Mouse (Mus musculus) stomach, embryonic 14.5 days (tissue): Measurements from ENCODE around the gene Gm45062. TPM values are rescaled to one million over a fixed set of nuclear protein-coding genes. Genes with fewer than 3 reads are reported as not detected.
A peak's percentile ranks its signal among the peaks of the same experiment; 100 is the strongest.

Experiments
- ATAC-seq: fragments of 200-750 bp; cut with Nextera tagmentation; 2 replicates; pipeline ENCODE4 v1.8.0; 2017; ENCODE audit warnings: low read depth, moderate TSS enrichment; ENCODE audit not compliant: insufficient number of reproducible peaks, insufficient read depth, low FRiP score
- H3K27ac ChIP-seq: fragments of 300-500 bp; sonication (generic); 2 replicates; pipeline ENCODE4 v1.5.1; 2014; ENCODE audit warnings: mild to moderate bottlenecking, low read length, moderate library complexity, mixed read lengths
- H3K27me3 ChIP-seq: fragments of 300-500 bp; sonication (generic); 2 replicates; pipeline ENCODE4 v1.6.1; 2014; ENCODE audit warnings: low read length, control low read depth, mixed read lengths; ENCODE audit not compliant: control insufficient read depth, insufficient read depth
- H3K36me3 ChIP-seq: fragments of 300-500 bp; sonication (generic); 2 replicates; pipeline ENCODE4 v1.6.1; 2014; ENCODE audit warnings: mild to moderate bottlenecking, control low read depth, low read length, moderate library complexity, mixed read lengths; ENCODE audit not compliant: control insufficient read depth, insufficient read depth
- H3K4me1 ChIP-seq: fragments of 300-500 bp; sonication (generic); 2 replicates; pipeline ENCODE4 v1.6.1; 2014; ENCODE audit warnings: low read length, control low read depth, mixed read lengths; ENCODE audit not compliant: control insufficient read depth, insufficient read depth
- H3K4me2 ChIP-seq: fragments of 300-500 bp; sonication (generic); replicated peaks from 2 replicates; pipeline ENCODE4 v1.6.1; 2014; ENCODE audit warnings: low read depth, low read length, control low read depth
- H3K4me3 ChIP-seq: fragments of 300-500 bp; sonication (generic); 2 replicates; pipeline ENCODE4 v1.5.1; 2014; ENCODE audit warnings: low read depth, low read length, control low read depth
- H3K9ac ChIP-seq: fragments of 300-500 bp; sonication (generic); replicated peaks from 2 replicates; pipeline ENCODE4 v1.6.1; 2014; ENCODE audit warnings: low read depth, mild to moderate bottlenecking, control low read depth, low read length, moderate library complexity, mixed read lengths
- H3K9me3 ChIP-seq: fragments of 300-500 bp; sonication (generic); 2 replicates; pipeline ENCODE4 v1.6.1; 2016; ENCODE audit warnings: low read depth, low read length, control low read depth; ENCODE audit not compliant: control insufficient read depth
- WGBS: fragments of 180-500 bp; shearing (Covaris S2); extraction: QIAGEN DNeasy Blood & Tissue Kit; methylation state at CpG from one replicate; pipeline ENCODE4 v1.1.7; 2014; 5-methylcytosine and 5-hydroxymethylcytosine counted together
- polyA plus RNA-seq: library from polyadenylated mRNA; unstranded; fragments of >200 nt; fragmentation: Nextera tagmentation; extraction: Ambion mirVana; gene quantifications from 2 replicates; pipeline ENCODE4 v1.2.1, GENCODE M21; 2014

The Gm45062 gene
- 10.4 and 11.6 TPM in 2 replicates for polyA plus RNA-seq

DNA sequence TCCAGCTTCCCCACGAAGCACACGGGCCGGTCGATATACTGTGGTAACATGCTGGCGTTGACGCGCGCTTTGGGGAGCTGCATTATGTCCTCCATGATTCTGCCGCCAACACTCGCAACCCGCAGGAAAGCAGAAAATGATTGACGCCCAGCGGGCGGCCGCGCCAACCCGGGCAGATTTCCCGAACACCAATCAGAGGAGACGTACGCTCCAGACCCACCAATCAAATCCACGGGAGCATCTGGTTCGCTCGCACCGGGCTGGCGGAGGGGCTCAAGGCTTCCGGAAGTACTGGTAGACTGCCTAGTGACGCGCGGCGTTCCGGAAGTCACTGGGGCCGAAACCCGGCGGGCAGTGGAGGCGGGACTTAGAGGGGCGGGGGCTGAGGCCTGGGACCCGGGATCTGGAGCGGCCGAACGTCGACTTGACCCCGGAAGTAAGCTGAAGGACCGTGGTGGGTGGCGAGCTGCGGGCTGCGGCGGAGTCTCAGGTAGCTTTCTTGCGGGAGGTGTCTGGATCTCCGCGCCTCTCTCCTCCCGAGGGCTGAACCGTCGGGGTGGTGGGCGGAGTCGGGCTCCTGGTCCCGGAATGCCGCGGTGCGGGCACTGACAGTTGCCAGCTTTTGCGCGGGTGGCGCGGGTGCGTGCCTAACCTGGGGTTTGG, at the start of gene Gm45062, which contains the start of the genes Rpa3 and Umad1:
Gene Gm45062, plus strand, starts transcription at position 447 of the 663 bp plus-strand sequence.
Gene Rpa3, minus strand, starts transcription at position 170 of the 663 bp plus-strand sequence.
Gene Umad1, plus strand, starts transcription at position 285 of the 663 bp plus-strand sequence.
- Histone ChIP-seq H3K9ac (peak within 1 kb of the TSS; percentile 73), H3K4me2 (peak within 1 kb of the TSS; percentile 68), H3K4me1 (no peaks in the 10 kb centered on the region), H3K4me3 (peak within 1 kb of the TSS; percentile 82), H3K36me3 (no peaks in the 10 kb centered on the region), H3K9me3 (no peaks in the 10 kb centered on the region), H3K27ac (peak within 1 kb of the TSS; percentile 52; the same call in 1 of the 2 replicates), H3K27me3 (no peaks in the 10 kb centered on the region)
- WGBS: under 1% methylated on average over 64 of the region's 64 CpGs
- ATAC-seq: peak; percentile 100

DNA sequence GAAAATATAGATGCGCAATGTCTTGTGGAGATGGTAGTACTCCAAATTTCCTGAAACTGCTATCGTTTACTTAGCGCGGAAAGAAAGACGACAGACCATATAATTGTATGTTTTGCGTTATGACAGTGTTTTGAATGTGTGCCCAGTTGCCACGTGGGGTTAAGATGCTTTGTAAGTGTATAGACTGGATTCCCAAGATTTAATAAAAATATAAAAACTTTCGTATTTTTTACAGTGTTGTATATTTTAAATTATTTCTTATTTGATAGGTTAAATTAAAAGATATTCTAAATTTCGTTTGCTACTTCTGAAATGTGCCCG, 49.4 kb upstream of the Gm45062 start:
- peak overlapping the region; percentile 92; the same call in 1 of the 2 replicates for H3K27ac ChIP-seq
- H3K9me3 ChIP-seq: no peaks in the 10 kb centered on the region
- 10% methylated on average over 10 of the region's 10 CpGs for WGBS
- H3K4me1 ChIP-seq: 0 out of 2 replicates have a peak, but pooled peaks cover 2% of the 10 kb centered on the region
- no peaks in the 10 kb centered on the region for H3K27me3 ChIP-seq
- peak overlapping the region; percentile 83 for H3K9ac ChIP-seq
- peak overlapping the region; percentile 45 for H3K4me2 ChIP-seq
- peak overlapping the region; percentile 64 for H3K4me3 ChIP-seq
- H3K36me3 ChIP-seq: peaks cover 5% of the 10 kb centered on the region
- ATAC-seq: no peak

DNA sequence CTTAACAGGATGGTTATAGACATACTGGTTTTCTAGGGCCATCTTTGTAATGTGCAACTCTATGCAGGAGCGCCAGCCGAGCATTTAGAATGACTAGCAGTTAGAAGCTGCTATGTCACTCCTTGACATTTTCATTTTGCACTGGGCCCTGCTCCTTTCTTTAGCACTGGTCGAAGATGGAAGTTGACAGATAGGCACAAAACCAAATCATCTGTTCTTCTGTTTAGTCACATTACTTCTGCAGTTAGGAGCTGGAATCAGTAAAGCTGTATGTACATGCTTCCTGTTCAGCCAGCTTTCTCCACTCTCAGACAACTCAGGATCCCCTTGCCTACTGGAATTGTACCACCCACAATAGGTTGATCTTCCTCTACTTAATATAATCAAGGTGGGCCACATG, 48.6 kb upstream of the Gm45062 start:
- WGBS: 91% methylated on average over 3 of the region's 3 CpGs
- ATAC-seq: no peak

DNA sequence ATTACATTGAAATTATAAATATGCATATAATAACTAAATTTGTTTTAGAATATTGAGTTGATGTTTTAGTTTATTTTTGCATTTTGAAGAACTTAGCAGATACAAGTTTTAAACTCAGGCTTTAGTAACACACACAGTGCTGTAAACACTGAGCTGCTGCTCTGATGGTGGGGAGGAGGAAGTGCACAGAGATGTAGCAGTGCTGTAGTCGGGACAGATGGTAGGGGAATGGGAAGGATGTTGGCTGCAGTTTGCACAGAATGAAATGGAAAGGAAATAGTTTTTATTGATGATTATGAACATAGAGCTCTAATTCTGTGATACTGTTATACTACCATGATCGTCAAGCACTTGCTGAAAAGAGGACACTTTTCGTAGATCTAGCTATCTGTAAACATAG, 32.2 kb upstream of the Gm45062 start:
- Histone ChIP-seq H3K27ac (no peak overlapping the region), H3K36me3 (peaks cover 31% of the 10 kb centered on the region), H3K4me2 (no peak overlapping the region), H3K4me1 (no peaks in the 10 kb centered on the region), H3K27me3 (no peaks in the 10 kb centered on the region), H3K9me3 (no peaks in the 10 kb centered on the region), H3K4me3 (no peak overlapping the region), H3K9ac (no peak overlapping the region)
- 81% methylated on average over 3 of the region's 3 CpGs for WGBS
- no peak for ATAC-seq

More for the DNA sequence above, 48.6 kb upstream of the Gm45062 start:
- Histone ChIP-seq H3K4me3 (no peak overlapping the region), H3K9me3 (no peaks in the 10 kb centered on the region), H3K4me1 (0 out of 2 replicates have a peak, but pooled peaks cover 2% of the 10 kb centered on the region), H3K27me3 (no peaks in the 10 kb centered on the region), H3K4me2 (peak overlapping the region; percentile 45; the same call in 1 of the 2 replicates), H3K9ac (no peak overlapping the region), H3K27ac (no peak overlapping the region), H3K36me3 (peaks cover 14% of the 10 kb centered on the region)

DNA sequence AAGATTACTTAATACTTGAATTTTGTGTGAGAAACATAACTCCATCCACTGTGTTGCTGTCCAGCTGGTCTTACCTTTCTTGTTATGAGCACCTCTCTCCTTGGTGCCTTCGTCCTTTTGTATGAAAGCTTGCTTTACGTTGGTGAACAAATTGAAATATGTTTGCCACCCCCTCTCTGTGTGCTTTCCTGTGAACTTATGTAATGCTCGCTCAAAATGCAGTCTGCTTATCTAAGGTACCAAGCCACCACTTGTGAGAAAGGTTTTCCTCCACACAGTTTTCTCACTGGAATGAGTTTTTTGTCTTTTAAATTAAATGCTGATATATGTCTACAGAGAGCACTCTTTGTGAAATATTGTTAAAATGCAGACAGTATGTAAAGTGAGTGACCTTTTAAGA, 30.7 kb upstream of the Gm45062 start:
- ATAC-seq: no peak
- H3K36me3 ChIP-seq: peaks cover 36% of the 10 kb centered on the region
- no peak overlapping the region for H3K9ac ChIP-seq
- H3K4me3 ChIP-seq: no peak overlapping the region
- H3K9me3 ChIP-seq: no peaks in the 10 kb centered on the region
- H3K27ac ChIP-seq: no peak overlapping the region
- H3K4me2 ChIP-seq: no peak overlapping the region
- WGBS: 83% methylated on average over 3 of the region's 3 CpGs
- no peaks in the 10 kb centered on the region for H3K4me1 ChIP-seq
- H3K27me3 ChIP-seq: no peaks in the 10 kb centered on the region

DNA sequence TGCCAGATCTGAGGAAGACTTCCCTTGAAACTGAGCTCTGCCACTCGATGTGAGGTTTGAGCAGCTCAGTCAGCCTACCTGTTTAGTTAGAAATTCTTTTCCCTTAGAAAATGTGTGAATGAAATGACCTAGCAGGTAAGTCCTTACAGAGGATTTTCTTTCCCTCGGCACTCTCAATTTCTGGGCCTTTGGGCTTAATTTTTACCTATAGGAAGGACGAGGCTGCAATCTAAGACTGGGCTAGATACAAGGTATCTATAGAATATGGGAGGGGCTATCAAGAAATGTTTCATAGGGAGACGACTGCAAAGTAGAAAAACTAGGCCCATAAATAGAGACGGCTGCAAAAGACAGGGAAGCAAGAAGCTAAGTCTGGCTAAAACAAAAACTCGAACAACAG, 934 bp upstream of the Gm45062 start:
- WGBS: 8% methylated on average over 6 of the region's 6 CpGs
- no peaks in the 10 kb centered on the region for H3K27me3 ChIP-seq
- H3K4me2 ChIP-seq: peak overlapping the region; percentile 67
- peak overlapping the region; percentile 82 for H3K4me3 ChIP-seq
- no peaks in the 10 kb centered on the region for H3K4me1 ChIP-seq
- no peaks in the 10 kb centered on the region for H3K36me3 ChIP-seq
- H3K27ac ChIP-seq: peak overlapping the region; percentile 52; the same call in 1 of the 2 replicates
- H3K9me3 ChIP-seq: no peaks in the 10 kb centered on the region
- ATAC-seq: no peak
- H3K9ac ChIP-seq: peak overlapping the region; percentile 73

DNA sequence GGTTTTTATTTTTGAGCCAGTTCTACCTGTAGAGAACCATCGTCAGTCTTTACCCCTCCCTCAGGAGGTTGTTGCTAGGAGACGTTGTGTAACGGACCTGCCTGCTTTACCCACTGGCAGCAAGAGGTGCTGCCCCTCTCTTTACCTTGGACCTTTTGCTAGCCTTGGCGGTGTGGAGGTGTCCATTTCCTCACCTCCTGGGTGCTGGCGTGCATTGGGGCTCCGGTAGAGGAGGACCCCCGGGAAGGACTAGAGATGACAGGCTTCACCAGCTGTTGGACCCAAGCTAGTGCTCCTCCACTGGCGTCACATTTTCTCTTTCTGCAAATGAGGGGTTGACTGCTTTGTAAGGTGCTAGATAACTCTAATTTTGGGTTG, 406 bp downstream of the Gm45062 start:
- peak; percentile 29 for ATAC-seq
- H3K4me3 ChIP-seq: peak overlapping the region; percentile 82
- H3K27ac ChIP-seq: peak overlapping the region; percentile 21; the same call in 1 of the 2 replicates
- H3K9ac ChIP-seq: peak overlapping the region; percentile 49; the same call in 1 of the 2 replicates
- under 1% methylated on average over 8 of the region's 8 CpGs for WGBS
- H3K9me3 ChIP-seq: no peaks in the 10 kb centered on the region
- no peaks in the 10 kb centered on the region for H3K4me1 ChIP-seq
- H3K36me3 ChIP-seq: no peaks in the 10 kb centered on the region
- H3K27me3 ChIP-seq: no peaks in the 10 kb centered on the region
- H3K4me2 ChIP-seq: peak overlapping the region; percentile 68

DNA sequence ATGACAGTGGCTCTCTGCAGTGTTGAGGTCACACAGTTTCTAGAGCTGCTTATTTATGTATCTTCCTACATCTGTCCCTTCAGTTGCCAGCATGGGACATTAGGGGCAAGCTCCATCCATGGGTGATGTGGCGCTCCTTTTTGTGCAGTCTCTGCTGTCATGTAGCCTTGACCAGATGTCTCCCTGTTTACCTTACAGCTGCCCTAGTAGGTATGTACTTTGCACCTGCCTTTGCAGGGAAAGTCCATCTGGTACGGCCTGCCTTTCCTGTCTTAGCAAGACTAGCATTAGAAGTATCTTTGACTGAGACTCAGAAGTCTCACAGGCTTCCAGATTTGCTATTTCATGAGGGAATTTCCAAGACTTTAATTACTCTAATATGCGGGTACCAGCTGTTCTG, 11.8 kb downstream of the Gm45062 start:
- Histone ChIP-seq H3K27ac (no peak overlapping the region), H3K4me1 (no peaks in the 10 kb centered on the region), H3K4me2 (no peak overlapping the region), H3K4me3 (no peak overlapping the region), H3K36me3 (no peaks in the 10 kb centered on the region), H3K9ac (no peak overlapping the region), H3K9me3 (no peaks in the 10 kb centered on the region), H3K27me3 (no peaks in the 10 kb centered on the region)
- WGBS: 79% methylated on average over 3 of the region's 3 CpGs
- no peak for ATAC-seq
